Comparison of ENCODE assay signal across 13 mouse cellular contexts in genomic region chr4:3232053-3232452, GRCm38 (mm10). TPM values are rescaled to one million over a fixed set of nuclear protein-coding genes. Genes with fewer than 3 reads are reported as not detected.
DNase-seq lines count a peak whose midpoint lies in the region; ATAC-seq lines count a peak whose summit lies in the region.
"Had no signal": no experiment of that assay in that cellular context is flagged by ENCODE, and none has a peak within 500 bp of the region (broad histone marks: within the 10 kb centered on the region; RNA-seq: fewer than 3 reads in every experiment).

No protein-coding gene starts in this region.

- no peak overlapping the region for H3K27ac ChIP-seq in heart, embryonic 11.5 days (ENCODE audit: low read depth, low read length)
- no peak overlapping the region for H3K27ac ChIP-seq in lung, embryonic 15.5 days
- no peak overlapping the region for H3K27ac ChIP-seq in hindbrain, embryonic 11.5 days (ENCODE audit: low read depth, low read length)
- H3K27ac ChIP-seq: embryonic facial prominence, embryonic 12.5 days; macrophage had no signal

- no peak overlapping the region for H3K4me2 ChIP-seq in heart, embryonic 11.5 days
- H3K4me2 ChIP-seq in lung, embryonic 15.5 days, result no peak overlapping the region
- no peak overlapping the region for H3K4me2 ChIP-seq in hindbrain, embryonic 11.5 days (replicated peaks; ENCODE audit: low read depth, low read length)

- peaks cover 24% of the 10 kb centered on the region for H3K9me3 ChIP-seq in heart, embryonic 11.5 days (replicated peaks; ENCODE audit: control insufficient read depth, low read length)
- no peaks in the 10 kb centered on the region for H3K9me3 ChIP-seq in lung, embryonic 15.5 days
- peaks cover 18% of the 10 kb centered on the region for H3K9me3 ChIP-seq in hindbrain, embryonic 11.5 days (ENCODE audit: control insufficient read depth, low read length)

- H3K9ac ChIP-seq in heart, embryonic 11.5 days (ENCODE audit: low read depth, low read length), result no peak overlapping the region
- no peak overlapping the region for H3K9ac ChIP-seq in lung, embryonic 15.5 days
- H3K9ac ChIP-seq in hindbrain, embryonic 11.5 days (ENCODE audit: low read depth, low read length), result no peak overlapping the region
- H3K9ac ChIP-seq: embryonic facial prominence, embryonic 12.5 days had no signal

- 63% methylated on average over 6 of the region's 6 CpGs for WGBS in heart, embryonic 11.5 days (ENCODE audit: insufficient replicate concordance)
- 59% methylated on average over 6 of the region's 6 CpGs for WGBS in lung, embryonic 15.5 days
- 76% methylated on average over 6 of the region's 6 CpGs for WGBS in hindbrain, embryonic 11.5 days

- no peaks in the 10 kb centered on the region for H3K27me3 ChIP-seq in heart, embryonic 11.5 days (ENCODE audit: control insufficient read depth, insufficient read depth, low read length)
- no peaks in the 10 kb centered on the region for H3K27me3 ChIP-seq in lung, embryonic 15.5 days
- H3K27me3 ChIP-seq in hindbrain, embryonic 11.5 days (ENCODE audit: control insufficient read depth, insufficient read depth, low read length), result no peaks in the 10 kb centered on the region; the same call in 1 of the 2 replicates

- no peak for ATAC-seq in heart, embryonic 11.5 days (replicated peaks; ENCODE audit: insufficient number of reproducible peaks, low FRiP score, low TSS enrichment)
- ATAC-seq in lung, embryonic 15.5 days (ENCODE audit: borderline replicate concordance, extremely low read depth, low FRiP score, low TSS enrichment), result peak; percentile 41; the same call in 1 of the 2 replicates
- ATAC-seq in hindbrain, embryonic 11.5 days (ENCODE audit: low FRiP score), result no peak

- peak; percentile 98 for DNase-seq in heart, adult 11 months
- DNase-seq in adrenal gland, adult 8-10 months, result peak; percentile 29
- DNase-seq in heart, adult 9 months (ENCODE audit: low spot score in 2 of 2), result peak; percentile 76 to 90
- no peak for DNase-seq in right cerebral cortex, postnatal 36 days (ENCODE audit: low spot score in 2 of 2)
- DNase-seq in layer of hippocampus, postnatal 25 days (ENCODE audit: extremely low spot score in 1 of 2, low spot score in 1 of 2), result no peak
- DNase-seq in hindbrain, embryonic 11.5 days (ENCODE audit: low spot score), result no peak
- DNase-seq: right cerebral cortex, adult 18-20 months had no signal

- no peaks in the 10 kb centered on the region for H3K4me1 ChIP-seq in heart, embryonic 11.5 days (ENCODE audit: control insufficient read depth, insufficient read depth, low read length)
- no peaks in the 10 kb centered on the region for H3K4me1 ChIP-seq in lung, embryonic 15.5 days
- H3K4me1 ChIP-seq in hindbrain, embryonic 11.5 days (replicated peaks; ENCODE audit: control insufficient read depth, insufficient read depth, low read length), result no peaks in the 10 kb centered on the region
- H3K4me1 ChIP-seq: embryonic facial prominence, embryonic 12.5 days had no signal

- H3K4me3 ChIP-seq in heart, embryonic 11.5 days (ENCODE audit: low read depth, low read length), result no peak overlapping the region
- no peak overlapping the region for H3K4me3 ChIP-seq in lung, embryonic 15.5 days
- H3K4me3 ChIP-seq in hindbrain, embryonic 11.5 days (ENCODE audit: low read depth, low read length), result no peak overlapping the region

- H3K36me3 ChIP-seq in heart, embryonic 11.5 days (ENCODE audit: control insufficient read depth, insufficient read depth, low read length), result no peaks in the 10 kb centered on the region
- H3K36me3 ChIP-seq in lung, embryonic 15.5 days, result no peaks in the 10 kb centered on the region
- H3K36me3 ChIP-seq in hindbrain, embryonic 11.5 days (ENCODE audit: control insufficient read depth, insufficient read depth, low read length), result no peaks in the 10 kb centered on the region
- H3K36me3 ChIP-seq: embryonic facial prominence, embryonic 12.5 days had no signal

RNA-seq across cellular contexts. Expression of gene Vmn1r3, which starts 46.9 kb away (rescaled TPM):
- not detected in 2 replicates for polyA plus RNA-seq in heart, embryonic 11.5 days (2014; fragmentation: Nextera tagmentation; extraction: Ambion mirVana)
- 1 to 10 TPM in 1 of 4 experiments, not detected in 3; 1.6 TPM for total RNA-seq in adrenal gland, adult 8-10 months (2022)
- not detected in 2 replicates for polyA plus RNA-seq in lung, embryonic 15.5 days (2015; fragmentation: Nextera tagmentation; extraction: Ambion mirVana)
- total RNA-seq in layer of hippocampus, postnatal 25 days (2021), result not detected
- polyA plus RNA-seq in hindbrain, embryonic 11.5 days (2014; fragmentation: Nextera tagmentation; extraction: Ambion mirVana), result not detected in 2 replicates
- total RNA-seq: adrenal gland, adult 18-20 months; hematopoietic stem cell, adult 5-6 weeks had no signal
- polyA plus RNA-seq: embryonic facial prominence, embryonic 12.5 days; macrophage had no signal

Comparison
In these comparisons a context has a peak if more than half of its experiments do, and no peak if none do; other contexts are left out.
1. DNase-seq: peak in heart, adult 11 months (single experiment), adrenal gland, adult 8-10 months (single experiment) and heart, adult 9 months (2 of 2); none in right cerebral cortex, postnatal 36 days (0 of 2), layer of hippocampus, postnatal 25 days (0 of 2) and hindbrain, embryonic 11.5 days (single experiment).